Comparison of ENCODE assay signal across 8 mouse cellular contexts in the genomic region with DNA sequence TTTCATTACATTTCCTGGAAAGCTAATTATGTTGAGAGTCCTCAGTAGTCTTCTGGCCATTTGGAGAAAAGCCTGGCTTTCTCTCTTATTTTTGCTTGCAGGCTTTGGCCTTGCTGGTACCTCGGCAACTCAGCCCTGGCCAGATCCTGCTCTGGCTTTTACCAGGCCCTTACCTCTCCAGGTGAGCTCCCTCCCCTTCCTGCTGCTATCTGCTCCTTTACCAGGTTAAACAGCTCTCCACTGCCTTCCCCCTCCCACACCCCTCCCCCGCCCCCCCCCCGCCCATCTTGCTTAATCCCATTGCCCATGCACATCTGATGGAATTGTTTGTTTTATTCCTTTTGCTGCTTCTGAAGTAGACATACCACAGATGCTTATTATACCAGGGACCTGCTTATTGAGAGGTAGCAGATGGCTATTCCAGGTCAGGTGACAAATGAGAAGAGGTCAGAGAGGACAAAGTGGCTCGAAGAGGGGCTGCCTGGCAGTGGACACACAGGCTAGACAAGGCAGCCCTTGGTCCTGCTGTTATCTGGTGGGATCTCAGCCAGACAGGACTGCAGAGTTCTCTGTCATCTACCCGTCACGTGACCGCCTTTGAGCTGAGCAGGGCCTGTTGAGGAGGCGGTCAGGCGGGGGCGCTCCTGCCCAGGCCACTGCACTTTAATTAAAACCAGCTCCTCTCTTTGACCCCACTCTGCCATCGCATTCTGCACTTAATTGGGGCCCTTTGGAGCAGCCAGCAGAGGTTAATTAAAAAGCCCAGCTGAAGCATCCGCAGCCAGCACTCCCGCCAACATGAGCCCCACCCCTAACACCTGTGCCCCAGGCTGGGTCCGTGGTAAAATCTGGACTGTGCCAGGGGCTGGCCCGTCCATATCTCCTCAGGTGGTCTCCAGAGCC. TPM values are rescaled to one million over a fixed set of nuclear protein-coding genes. Genes with fewer than 3 reads are reported as not detected.
A peak's percentile ranks its signal among the peaks of the same experiment; 100 is the strongest.
DNase-seq lines count a peak whose midpoint lies in the region; ATAC-seq and TF ChIP-seq lines count a peak whose summit lies in the region.

No protein-coding gene starts in this region.

- no peak overlapping the region for H3ac ChIP-seq in myocyte (ENCODE audit: control insufficient read depth, insufficient read length)

- 12% methylated on average over 15 of the region's 15 CpGs for WGBS in thymus, adult 2 months
- 6% methylated on average over 15 of the region's 15 CpGs for WGBS in heart, embryonic 12.5 days
- 7% methylated on average over 15 of the region's 15 CpGs for WGBS in liver, embryonic 11.5 days

- no peaks in the 10 kb centered on the region for H3K79me2 ChIP-seq in myocyte (ENCODE audit: control insufficient read depth, insufficient read depth)

- ATAC-seq in heart, embryonic 12.5 days (ENCODE audit: insufficient number of reproducible peaks, low FRiP score): peak; percentile 80
- ATAC-seq in liver, embryonic 11.5 days (replicated peaks; ENCODE audit: low FRiP score): peak; percentile 72

- no peak for TF ChIP-seq CTCF in thymus, adult 2 months (IDR thresholded peaks at IDR 0.05; ENCODE audit: borderline replicate concordance, control insufficient read depth, extremely low read depth, insufficient read depth, low read length, poor library complexity)

- no peak overlapping the region for H3K27ac ChIP-seq in thymus, adult 2 months (ENCODE audit: control insufficient read depth, insufficient read depth, low read length)
- no peak overlapping the region for H3K27ac ChIP-seq in heart, embryonic 12.5 days (ENCODE audit: poor library complexity, severe bottlenecking)
- H3K27ac ChIP-seq in liver, embryonic 11.5 days (ENCODE audit: low read depth, low read length): no peak overlapping the region

- H3K4me2 ChIP-seq in heart, embryonic 12.5 days: 0 out of 2 replicates have a peak overlapping the region, but pooled peaks have one; percentile 0
- no peak overlapping the region for H3K4me2 ChIP-seq in liver, embryonic 11.5 days
- no peak overlapping the region for H3K4me2 ChIP-seq in myocyte (ENCODE audit: low read depth)

- H3K9ac ChIP-seq in heart, embryonic 12.5 days: no peak overlapping the region
- no peak overlapping the region for H3K9ac ChIP-seq in liver, embryonic 11.5 days (ENCODE audit: low read depth, low read length)

- no peaks in the 10 kb centered on the region for H3K9me3 ChIP-seq in heart, embryonic 12.5 days (replicated peaks)
- no peaks in the 10 kb centered on the region for H3K9me3 ChIP-seq in liver, embryonic 11.5 days (ENCODE audit: control insufficient read depth, low read length)

- no peaks in the 10 kb centered on the region for H3K4me1 ChIP-seq in thymus, adult 2 months (replicated peaks; ENCODE audit: control insufficient read depth, insufficient read depth, low read length)
- peaks cover 12% of the 10 kb centered on the region for H3K4me1 ChIP-seq in heart, embryonic 12.5 days (replicated peaks)
- 0 out of 2 replicates have a peak, but pooled peaks cover 2% of the 10 kb centered on the region for H3K4me1 ChIP-seq in liver, embryonic 11.5 days (replicated peaks; ENCODE audit: control insufficient read depth, insufficient read depth, low read length)

- no peaks in the 10 kb centered on the region for H3K27me3 ChIP-seq in thymus, adult 2 months (ENCODE audit: control insufficient read depth, insufficient read depth, low read length)
- peaks cover 60% of the 10 kb centered on the region for H3K27me3 ChIP-seq in heart, embryonic 12.5 days (replicated peaks)
- H3K27me3 ChIP-seq in liver, embryonic 11.5 days (replicated peaks; ENCODE audit: control insufficient read depth, insufficient read depth, low read length): peaks cover 42% of the 10 kb centered on the region
- peaks cover 67% of the 10 kb centered on the region for H3K27me3 ChIP-seq in myocyte (ENCODE audit: control insufficient read depth, insufficient read depth, insufficient read length)

- DNase-seq in thymus, adult 2 months: peak; percentile 40
- DNase-seq in thymus, postnatal 0 days (ENCODE audit: low spot score): no peak
- DNase-seq in embryo, embryonic 9.5 days (ENCODE audit: extremely low spot score): peak; percentile 80
- DNase-seq in kidney, adult 9 months: peak; percentile 77
- peak; percentile 54 for DNase-seq in liver, embryonic 11.5 days (ENCODE audit: low spot score)
- peak; percentile 83 for DNase-seq in testis, postnatal 10 days (ENCODE audit: low spot score)

- no peaks in the 10 kb centered on the region for H3K36me3 ChIP-seq in thymus, adult 2 months (ENCODE audit: control insufficient read depth, insufficient read depth, low read length)
- H3K36me3 ChIP-seq in heart, embryonic 12.5 days: no peaks in the 10 kb centered on the region
- H3K36me3 ChIP-seq in liver, embryonic 11.5 days (ENCODE audit: control insufficient read depth, insufficient read depth, low read length): no peaks in the 10 kb centered on the region
- no peaks in the 10 kb centered on the region for H3K36me3 ChIP-seq in myocyte (ENCODE audit: control insufficient read depth, insufficient read depth)

- no peak overlapping the region for H3K4me3 ChIP-seq in thymus, adult 2 months (ENCODE audit: control insufficient read depth, insufficient read depth, low read length)
- no peak overlapping the region for H3K4me3 ChIP-seq in heart, embryonic 12.5 days
- no peak overlapping the region for H3K4me3 ChIP-seq in liver, embryonic 11.5 days (ENCODE audit: low read depth, low read length)
- no peak overlapping the region for H3K4me3 ChIP-seq in myocyte

- no peak for TF ChIP-seq POLR2A in thymus, adult 2 months (IDR thresholded peaks at IDR 0.05; ENCODE audit: control insufficient read depth, extremely low read depth, insufficient read depth, low read length, poor library complexity)
- no peak for TF ChIP-seq POLR2A in myocyte (IDR thresholded peaks at IDR 0.05; ENCODE audit: insufficient read length, low read depth)

TF ChIP-seq in myocyte, 11 proteins besides CTCF, POLR2A, EP300 and RAD21:
- TF ChIP-seq USF1 (IDR thresholded peaks at IDR 0.05; ENCODE audit: low read depth) (peak; percentile 71), MYOG (IDR thresholded peaks at IDR 0.05; ENCODE audit: control insufficient read depth in 1 of 3, insufficient read depth in 1 of 3, insufficient read length in 2 of 3, low read depth in 2 of 3) (no peak)
TF ChIP-seq in myocyte: peak in this region for 1.

RNA-seq across cellular contexts. Expression of a gene that starts 10.7 kb away (rescaled TPM):
- polyA plus RNA-seq in thymus, adult 2 months (2012; rRNA removed): 503 and 561 TPM in 2 replicates
- 488 and 519 TPM in 2 replicates for polyA plus RNA-seq in thymus, postnatal 0 days (2015; fragmentation: Nextera tagmentation; extraction: Ambion mirVana)
- 609 and 632 TPM in 2 replicates for polyA plus RNA-seq in heart, embryonic 12.5 days (2016; fragmentation: Nextera tagmentation; extraction: Ambion mirVana)
- polyA plus RNA-seq in liver, embryonic 11.5 days (2014; fragmentation: Nextera tagmentation; extraction: Ambion mirVana): 505 and 548 TPM in 2 replicates
- polyA plus RNA-seq in myocyte (2012; fragmentation: generic; extraction: Trizol): 500 TPM

RNA-seq across cellular contexts. Expression of a gene that starts 30.7 kb away (rescaled TPM):
- polyA plus RNA-seq in thymus, adult 2 months (2012; rRNA removed): 30.0 and 30.5 TPM in 2 replicates
- polyA plus RNA-seq in thymus, postnatal 0 days (2015; fragmentation: Nextera tagmentation; extraction: Ambion mirVana): 36.6 and 45.7 TPM in 2 replicates
- polyA plus RNA-seq in heart, embryonic 12.5 days (2016; fragmentation: Nextera tagmentation; extraction: Ambion mirVana): 23.2 and 25.0 TPM in 2 replicates
- 38.4 and 41.3 TPM in 2 replicates for polyA plus RNA-seq in liver, embryonic 11.5 days (2014; fragmentation: Nextera tagmentation; extraction: Ambion mirVana)
- 13.3 TPM for polyA plus RNA-seq in myocyte (2012; fragmentation: generic; extraction: Trizol)

RNA-seq across cellular contexts. Expression of a gene that starts 36.5 kb away (rescaled TPM):
- polyA plus RNA-seq in thymus, adult 2 months (2012; rRNA removed): 40.2 and 42.0 TPM in 2 replicates
- 106 and 110 TPM in 2 replicates for polyA plus RNA-seq in thymus, postnatal 0 days (2015; fragmentation: Nextera tagmentation; extraction: Ambion mirVana)
- 87.6 and 94.3 TPM in 2 replicates for polyA plus RNA-seq in heart, embryonic 12.5 days (2016; fragmentation: Nextera tagmentation; extraction: Ambion mirVana)
- 104 and 106 TPM in 2 replicates for polyA plus RNA-seq in liver, embryonic 11.5 days (2014; fragmentation: Nextera tagmentation; extraction: Ambion mirVana)
- 36.0 TPM for polyA plus RNA-seq in myocyte (2012; fragmentation: generic; extraction: Trizol)

RNA-seq across cellular contexts. Expression of a gene that starts 46.8 kb away (rescaled TPM):
- polyA plus RNA-seq in thymus, adult 2 months (2012; rRNA removed): 56.8 and 79.8 TPM in 2 replicates
- 92.3 and 93.0 TPM in 2 replicates for polyA plus RNA-seq in thymus, postnatal 0 days (2015; fragmentation: Nextera tagmentation; extraction: Ambion mirVana)
- 101 TPM in 2 replicates for polyA plus RNA-seq in heart, embryonic 12.5 days (2016; fragmentation: Nextera tagmentation; extraction: Ambion mirVana)
- 131 and 134 TPM in 2 replicates for polyA plus RNA-seq in liver, embryonic 11.5 days (2014; fragmentation: Nextera tagmentation; extraction: Ambion mirVana)
- 63.5 TPM for polyA plus RNA-seq in myocyte (2012; fragmentation: generic; extraction: Trizol)

RNA-seq across cellular contexts. Expression of a gene that starts 51.8 kb away (rescaled TPM):
- polyA plus RNA-seq in thymus, adult 2 months (2012; rRNA removed): 0.28 TPM in 1 of 2 replicates, not detected in the other
- polyA plus RNA-seq in thymus, postnatal 0 days (2015; fragmentation: Nextera tagmentation; extraction: Ambion mirVana): 0.13 and 0.20 TPM in 2 replicates
- polyA plus RNA-seq in heart, embryonic 12.5 days (2016; fragmentation: Nextera tagmentation; extraction: Ambion mirVana): 0.08 TPM in 1 of 2 replicates, not detected in the other
- polyA plus RNA-seq in liver, embryonic 11.5 days (2014; fragmentation: Nextera tagmentation; extraction: Ambion mirVana): not detected in 2 replicates
- not detected for polyA plus RNA-seq in myocyte (2012; fragmentation: generic; extraction: Trizol)
